Mouse (Mus musculus) kidney, embryonic 15.5 days (tissue): ENCODE results near the gene Mllt10. TPM values are rescaled to one million over a fixed set of nuclear protein-coding genes. Genes with fewer than 3 reads are reported as not detected.

ENCODE experiments used
- ATAC-seq: fragments of 200-750 bp; cut with Nextera tagmentation; replicated peaks from 2 replicates; pipeline ENCODE4 v1.8.0; 2017; ENCODE audit warnings: moderate TSS enrichment; ENCODE audit not compliant: low FRiP score
- H3K27ac ChIP-seq: fragments of 300-500 bp; sonication (generic); 2 replicates; pipeline ENCODE4 v1.5.1; 2015; ENCODE audit warnings: mild to moderate bottlenecking, inconsistent platforms
- H3K27me3 ChIP-seq: fragments of 300-500 bp; sonication (generic); 2 replicates; pipeline ENCODE4 v1.6.1; 2015; ENCODE audit warnings: inconsistent platforms
- H3K36me3 ChIP-seq: fragments of 300-500 bp; sonication (generic); 2 replicates; pipeline ENCODE4 v1.6.1; 2015; ENCODE audit warnings: inconsistent platforms
- H3K4me1 ChIP-seq: fragments of 300-500 bp; sonication (generic); 2 replicates; pipeline ENCODE4 v1.6.1; 2015; ENCODE audit warnings: inconsistent platforms
- H3K4me2 ChIP-seq: fragments of 300-500 bp; sonication (generic); 2 replicates; pipeline ENCODE4 v1.6.1; 2015; ENCODE audit warnings: moderate library complexity, mild to moderate bottlenecking, inconsistent platforms
- H3K4me3 ChIP-seq: fragments of 300-500 bp; sonication (generic); replicated peaks from 2 replicates; pipeline ENCODE4 v1.5.1; 2015; ENCODE audit warnings: mild to moderate bottlenecking, inconsistent platforms
- H3K9ac ChIP-seq: fragments of 300-500 bp; sonication (generic); 2 replicates; pipeline ENCODE4 v1.6.1; 2015; ENCODE audit warnings: mild to moderate bottlenecking, inconsistent platforms
- H3K9me3 ChIP-seq: fragments of 300-500 bp; sonication (generic); replicated peaks from 2 replicates; pipeline ENCODE4 v1.6.1; 2016; ENCODE audit warnings: inconsistent platforms
- WGBS: fragments of 180-500 bp; shearing (Covaris S2); methylation state at CpG from one replicate; pipeline ENCODE4 v1.1.7; 2015; ENCODE audit warnings: mixed read lengths; 5-methylcytosine and 5-hydroxymethylcytosine counted together
- polyA plus RNA-seq: library from polyadenylated mRNA; unstranded; fragments of >200 nt; fragmentation: Nextera tagmentation; extraction: Ambion mirVana; gene quantifications from 2 replicates; pipeline ENCODE4 v1.2.1, GENCODE M21; 2015

Mllt10 gene
- polyA plus RNA-seq, 1 experiment from 2014 or later, result 72.9 TPM

- H3K27ac ChIP-seq, result peak overlapping the region; percentile 91; the same call in 1 of the 2 replicates
- H3K9ac ChIP-seq, result no peak overlapping the region
- no peaks in the 10 kb centered on the region for H3K36me3 ChIP-seq
- no peak overlapping the region for H3K4me2 ChIP-seq
- H3K4me3 ChIP-seq, result no peak overlapping the region
- H3K27me3 ChIP-seq, result no peaks in the 10 kb centered on the region
- ATAC-seq, result no peak
- 48% methylated on average over 3 of the region's 3 CpGs for WGBS
- H3K9me3 ChIP-seq, result no peaks in the 10 kb centered on the region
- peaks cover 69% of the 10 kb centered on the region for H3K4me1 ChIP-seq
Measured at GRCm38 (mm10) chr2:18038141-18038752, 16.8 kb upstream of the Mllt10 start.

GRCm38 (mm10) chr2:18038895-18039371 lies 16.1 kb upstream of the Mllt10 start:
- Histone ChIP-seq H3K27me3 (no peaks in the 10 kb centered on the region), H3K9me3 (no peaks in the 10 kb centered on the region), H3K4me2 (no peak overlapping the region; the same call in 1 of the 2 replicates), H3K4me3 (no peak overlapping the region), H3K9ac (no peak overlapping the region), H3K27ac (peak overlapping the region; percentile 91), H3K36me3 (no peaks in the 10 kb centered on the region), H3K4me1 (peaks cover 66% of the 10 kb centered on the region)
- WGBS, result 54% methylated on average over 10 of the region's 10 CpGs
- ATAC-seq, result no peak

GRCm38 (mm10) chr2:18039566-18040290 lies 15.3 kb upstream of the Mllt10 start:
- H3K36me3 ChIP-seq, result no peaks in the 10 kb centered on the region
- peak overlapping the region; percentile 45 for H3K9ac ChIP-seq
- peak; percentile 57 for ATAC-seq
- H3K4me3 ChIP-seq, result peak overlapping the region; percentile 21
- peak overlapping the region; percentile 91 for H3K27ac ChIP-seq
- H3K9me3 ChIP-seq, result no peaks in the 10 kb centered on the region
- no peaks in the 10 kb centered on the region for H3K27me3 ChIP-seq
- WGBS, result 9% methylated on average over 45 of the region's 46 CpGs
- peak overlapping the region; percentile 57 for H3K4me2 ChIP-seq
- H3K4me1 ChIP-seq, result peaks cover 61% of the 10 kb centered on the region

- no peaks in the 10 kb centered on the region for H3K9me3 ChIP-seq
- peak overlapping the region; percentile 57 for H3K4me2 ChIP-seq
- H3K9ac ChIP-seq, result peak overlapping the region; percentile 33
- peak overlapping the region; percentile 91 for H3K27ac ChIP-seq
- 33% methylated on average over 27 of the region's 27 CpGs for WGBS
- H3K4me3 ChIP-seq, result peak overlapping the region; percentile 24
- ATAC-seq, result peak; percentile 83
- H3K36me3 ChIP-seq, result no peaks in the 10 kb centered on the region
- H3K4me1 ChIP-seq, result peaks cover 56% of the 10 kb centered on the region
- no peaks in the 10 kb centered on the region for H3K27me3 ChIP-seq
Measured at GRCm38 (mm10) chr2:18040347-18041160, 14.5 kb upstream of the Mllt10 start.

GRCm38 (mm10) chr2:18041199-18041885 lies 13.7 kb upstream of the Mllt10 start:
- Histone ChIP-seq H3K9me3 (no peaks in the 10 kb centered on the region), H3K4me3 (peak overlapping the region; percentile 24), H3K27ac (peak overlapping the region; percentile 91), H3K9ac (peak overlapping the region; percentile 33), H3K36me3 (no peaks in the 10 kb centered on the region), H3K4me1 (peaks cover 56% of the 10 kb centered on the region), H3K27me3 (no peaks in the 10 kb centered on the region), H3K4me2 (peak overlapping the region; percentile 57)
- WGBS, result 15% methylated on average over 14 of the region's 14 CpGs
- ATAC-seq, result peak; percentile 74

- Histone ChIP-seq H3K9ac (peak overlapping the region; percentile 95), H3K9me3 (no peaks in the 10 kb centered on the region), H3K36me3 (no peaks in the 10 kb centered on the region), H3K4me1 (peaks cover 51% of the 10 kb centered on the region), H3K27me3 (no peaks in the 10 kb centered on the region), H3K27ac (peak overlapping the region; percentile 99), H3K4me2 (peak overlapping the region; percentile 77), H3K4me3 (peak overlapping the region; percentile 77)
- ATAC-seq, result no peak
- WGBS, result 9% methylated on average over 7 of the region's 7 CpGs
Measured at GRCm38 (mm10) chr2:18045143-18045780, 9.8 kb upstream of the Mllt10 start.

- no peaks in the 10 kb centered on the region for H3K27me3 ChIP-seq
- no peaks in the 10 kb centered on the region for H3K9me3 ChIP-seq
- peak overlapping the region; percentile 99 for H3K27ac ChIP-seq
- H3K9ac ChIP-seq, result peak overlapping the region; percentile 95
- 14% methylated on average over 6 of the region's 6 CpGs for WGBS
- peak overlapping the region; percentile 77 for H3K4me3 ChIP-seq
- H3K4me2 ChIP-seq, result peak overlapping the region; percentile 77
- no peak for ATAC-seq
- peaks cover 51% of the 10 kb centered on the region for H3K4me1 ChIP-seq
- H3K36me3 ChIP-seq, result no peaks in the 10 kb centered on the region
Measured at GRCm38 (mm10) chr2:18045781-18046181, 9.3 kb upstream of the Mllt10 start.

GRCm38 (mm10) chr2:18046186-18046585 lies 8.9 kb upstream of the Mllt10 start:
- H3K4me2 ChIP-seq, result peak overlapping the region; percentile 77
- ATAC-seq, result no peak

GRCm38 (mm10) chr2:18046758-18047645 lies 8.0 kb upstream of the Mllt10 start:
- ATAC-seq, result peak; percentile 47
- Histone ChIP-seq H3K4me3 (peak overlapping the region; percentile 77), H3K4me2 (peak overlapping the region; percentile 77), H3K4me1 (peaks cover 43% of the 10 kb centered on the region), H3K9ac (peak overlapping the region; percentile 95), H3K36me3 (no peaks in the 10 kb centered on the region), H3K27me3 (no peaks in the 10 kb centered on the region), H3K27ac (peak overlapping the region; percentile 99), H3K9me3 (no peaks in the 10 kb centered on the region)
- WGBS, result under 1% methylated on average over 64 of the region's 64 CpGs

More at GRCm38 (mm10) chr2:18046186-18046585, 8.9 kb upstream of the Mllt10 start:
- peaks cover 49% of the 10 kb centered on the region for H3K4me1 ChIP-seq
- peak overlapping the region; percentile 77 for H3K4me3 ChIP-seq
- H3K27ac ChIP-seq, result peak overlapping the region; percentile 99
- H3K9me3 ChIP-seq, result no peaks in the 10 kb centered on the region
- H3K9ac ChIP-seq, result peak overlapping the region; percentile 95
- 0% methylated on average over 4 of the region's 4 CpGs for WGBS
- no peaks in the 10 kb centered on the region for H3K27me3 ChIP-seq
- no peaks in the 10 kb centered on the region for H3K36me3 ChIP-seq

GRCm38 (mm10) chr2:18047646-18048452 lies 7.2 kb upstream of the Mllt10 start:
- peak overlapping the region; percentile 77 for H3K4me3 ChIP-seq
- peaks cover 34% of the 10 kb centered on the region for H3K4me1 ChIP-seq
- no peaks in the 10 kb centered on the region for H3K36me3 ChIP-seq
- H3K27ac ChIP-seq, result peak overlapping the region; percentile 99
- peak overlapping the region; percentile 77 for H3K4me2 ChIP-seq
- no peaks in the 10 kb centered on the region for H3K9me3 ChIP-seq
- H3K9ac ChIP-seq, result peak overlapping the region; percentile 95
- H3K27me3 ChIP-seq, result no peaks in the 10 kb centered on the region
- peak; percentile 85 for ATAC-seq
- under 1% methylated on average over 70 of the region's 70 CpGs for whole genome bisulfite sequencing
